Mouse (Mus musculus): Measurements from ENCODE around the gene Cmss1. TPM values are rescaled to one million over a fixed set of nuclear protein-coding genes. Genes with fewer than 3 reads are reported as not detected.

Cmss1 gene
- polyA plus RNA-seq, 1 experiment: 18.8 TPM

GRCm38 (mm10) chr16:57318637-57319125 lies 288.0 kb downstream of the Cmss1 start:
- no peak overlapping the region for H3K27ac ChIP-seq (ENCODE audit: control insufficient read depth, insufficient read depth, low read depth, low read length, poor library complexity)
- TF ChIP-seq POLR2A (IDR thresholded peaks at IDR 0.05; ENCODE audit: borderline replicate concordance, control insufficient read depth, low read depth, low read length) (no peak), CTCF (IDR thresholded peaks at IDR 0.05; ENCODE audit: control insufficient read depth, insufficient read depth, low read length) (no peak)
- no peaks in the 10 kb centered on the region for H3K4me1 ChIP-seq (ENCODE audit: control insufficient read depth, insufficient read depth, low read length)
- WGBS: 88% methylated on average over 8 of the region's 8 CpGs
- no peak overlapping the region for H3K4me3 ChIP-seq (replicated peaks; ENCODE audit: control insufficient read depth, low read depth, low read length)

GRCm38 (mm10) chr16:57317882-57318636 lies 288.6 kb downstream of the Cmss1 start:
- no peak overlapping the region for H3K27ac ChIP-seq (ENCODE audit: control insufficient read depth, insufficient read depth, low read depth, low read length, poor library complexity)
- H3K4me1 ChIP-seq (ENCODE audit: control insufficient read depth, insufficient read depth, low read length): no peaks in the 10 kb centered on the region
- no peak for TF ChIP-seq POLR2A (IDR thresholded peaks at IDR 0.05; ENCODE audit: borderline replicate concordance, control insufficient read depth, low read depth, low read length)
- no peak for TF ChIP-seq CTCF (IDR thresholded peaks at IDR 0.05; ENCODE audit: control insufficient read depth, insufficient read depth, low read length)
- WGBS: 86% methylated on average over 13 of the region's 13 CpGs
- H3K4me3 ChIP-seq (replicated peaks; ENCODE audit: control insufficient read depth, low read depth, low read length): no peak overlapping the region

GRCm38 (mm10) chr16:57317127-57317526 lies 289.5 kb downstream of the Cmss1 start:
- TF ChIP-seq POLR2A (IDR thresholded peaks at IDR 0.05; ENCODE audit: borderline replicate concordance, control insufficient read depth, low read depth, low read length) (no peak), CTCF (IDR thresholded peaks at IDR 0.05; ENCODE audit: control insufficient read depth, insufficient read depth, low read length) (no peak)
- 35% methylated on average over 4 of the region's 4 CpGs for WGBS

GRCm38 (mm10) chr16:57315026-57315425 lies 291.6 kb downstream of the Cmss1 start:
- TF ChIP-seq CTCF (IDR thresholded peaks at IDR 0.05; ENCODE audit: control insufficient read depth, insufficient read depth, low read length) (no peak), POLR2A (IDR thresholded peaks at IDR 0.05; ENCODE audit: borderline replicate concordance, control insufficient read depth, low read depth, low read length) (no peak)
- Histone ChIP-seq H3K4me1 (ENCODE audit: control insufficient read depth, insufficient read depth, low read length) (no peaks in the 10 kb centered on the region), H3K4me3 (replicated peaks; ENCODE audit: control insufficient read depth, low read depth, low read length) (no peak overlapping the region), H3K27ac (ENCODE audit: control insufficient read depth, insufficient read depth, low read depth, low read length, poor library complexity) (no peak overlapping the region)
- 86% methylated on average over 9 of the region's 9 CpGs for WGBS

More at GRCm38 (mm10) chr16:57317127-57317526, 289.5 kb downstream of the Cmss1 start:
- Histone ChIP-seq H3K4me1 (ENCODE audit: control insufficient read depth, insufficient read depth, low read length) (no peaks in the 10 kb centered on the region), H3K4me3 (replicated peaks; ENCODE audit: control insufficient read depth, low read depth, low read length) (no peak overlapping the region), H3K27ac (ENCODE audit: control insufficient read depth, insufficient read depth, low read depth, low read length, poor library complexity) (no peak overlapping the region)

GRCm38 (mm10) chr16:57314236-57314635 lies 292.4 kb downstream of the Cmss1 start:
- Histone ChIP-seq H3K4me1 (ENCODE audit: control insufficient read depth, insufficient read depth, low read length) (no peaks in the 10 kb centered on the region), H3K27ac (ENCODE audit: control insufficient read depth, insufficient read depth, low read depth, low read length, poor library complexity) (no peak overlapping the region), H3K4me3 (replicated peaks; ENCODE audit: control insufficient read depth, low read depth, low read length) (no peak overlapping the region)
- TF ChIP-seq CTCF (IDR thresholded peaks at IDR 0.05; ENCODE audit: control insufficient read depth, insufficient read depth, low read length): no peak
- 85% methylated on average over 3 of the region's 3 CpGs for WGBS

- no peaks in the 10 kb centered on the region for H3K4me1 ChIP-seq (ENCODE audit: control insufficient read depth, insufficient read depth, low read length)
- H3K27ac ChIP-seq (ENCODE audit: control insufficient read depth, insufficient read depth, low read depth, low read length, poor library complexity): no peak overlapping the region
- no peak overlapping the region for H3K4me3 ChIP-seq (replicated peaks; ENCODE audit: control insufficient read depth, low read depth, low read length)
- 79% methylated on average over 3 of the region's 3 CpGs for WGBS
- TF ChIP-seq CTCF (IDR thresholded peaks at IDR 0.05; ENCODE audit: control insufficient read depth, insufficient read depth, low read length) (no peak), POLR2A (IDR thresholded peaks at IDR 0.05; ENCODE audit: borderline replicate concordance, control insufficient read depth, low read depth, low read length) (no peak)
Observed at GRCm38 (mm10) chr16:57313487-57313886, 293.2 kb downstream of the Cmss1 start.

GRCm38 (mm10) chr16:57312130-57312529 lies 294.5 kb downstream of the Cmss1 start:
- TF ChIP-seq CTCF (IDR thresholded peaks at IDR 0.05; ENCODE audit: control insufficient read depth, insufficient read depth, low read length) (no peak), POLR2A (IDR thresholded peaks at IDR 0.05; ENCODE audit: borderline replicate concordance, control insufficient read depth, low read depth, low read length) (no peak)
- no peak overlapping the region for H3K27ac ChIP-seq (ENCODE audit: control insufficient read depth, insufficient read depth, low read depth, low read length, poor library complexity)
- 79% methylated on average over 2 of the region's 2 CpGs for whole genome bisulfite sequencing
- H3K4me3 ChIP-seq (replicated peaks; ENCODE audit: control insufficient read depth, low read depth, low read length): no peak overlapping the region
- H3K4me1 ChIP-seq (ENCODE audit: control insufficient read depth, insufficient read depth, low read length): no peaks in the 10 kb centered on the region

GRCm38 (mm10) chr16:57305463-57305862 lies 301.2 kb downstream of the Cmss1 start:
- no peak overlapping the region for H3K4me3 ChIP-seq (replicated peaks; ENCODE audit: control insufficient read depth, low read depth, low read length)
- TF ChIP-seq POLR2A (IDR thresholded peaks at IDR 0.05; ENCODE audit: borderline replicate concordance, control insufficient read depth, low read depth, low read length): no peak
- no peak for TF ChIP-seq CTCF (IDR thresholded peaks at IDR 0.05; ENCODE audit: control insufficient read depth, insufficient read depth, low read length)
- WGBS: 84% methylated on average over 6 of the region's 6 CpGs
- no peaks in the 10 kb centered on the region; the same call in 1 of the 2 replicates for H3K4me1 ChIP-seq (ENCODE audit: control insufficient read depth, insufficient read depth, low read length)
- no peak overlapping the region for H3K27ac ChIP-seq (ENCODE audit: control insufficient read depth, insufficient read depth, low read depth, low read length, poor library complexity)

Data from bone marrow, adult 2 months (tissue).